Mouse (Mus musculus) stomach, postnatal 0 days (tissue): ENCODE data around the gene Nudcd3.

Experiments
- CTCF ChIP-seq: IDR thresholded peaks from 2 replicates; pipeline ENCODE4 v1.5.1; 2016; ENCODE audit warnings: antibody characterized with exemption, low read depth, mild to moderate bottlenecking, moderate library complexity
- EP300 ChIP-seq: optimal IDR thresholded peaks from 2 replicates; pipeline ENCODE3; 2016; ENCODE audit warnings: antibody characterized with exemption

DNA sequence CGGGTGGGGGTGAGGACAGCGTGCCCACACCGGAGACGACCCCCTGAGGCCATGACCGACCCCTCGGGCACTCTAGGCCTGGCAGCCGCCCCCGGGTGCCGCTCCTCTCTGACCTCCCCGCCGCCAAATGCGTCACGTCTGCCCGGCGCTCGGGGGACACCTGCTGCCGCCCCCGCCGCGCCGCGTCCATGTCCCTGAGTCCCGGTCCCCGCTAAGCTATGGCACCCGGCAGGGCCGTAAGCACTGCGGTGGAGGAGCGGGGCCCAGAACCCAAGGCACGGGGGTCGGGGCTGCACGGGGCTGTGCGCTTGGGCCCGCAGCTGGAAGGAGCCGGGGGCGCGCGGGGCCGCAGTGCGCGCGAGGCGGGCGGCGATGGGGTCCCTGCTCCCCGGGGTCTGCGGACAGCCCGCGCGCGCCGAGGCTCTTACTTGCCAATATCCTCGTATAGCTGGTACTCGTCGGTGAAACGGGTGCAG is 135.1 kb downstream of the Nudcd3 start:
- TF ChIP-seq CTCF (no peak), EP300 (no peak)
